Mouse (Mus musculus): ENCODE measurements around the gene Cntnap1.

GRCm38 (mm10) chr11:101128996-101129577, 41.2 kb upstream of the Cntnap1 start:
- TF ChIP-seq CTCF (IDR thresholded peaks at IDR 0.05; ENCODE audit: control insufficient read depth, insufficient read depth, insufficient replicate concordance, low read depth, low read length) (no peak), POLR2A (IDR thresholded peaks at IDR 0.05; ENCODE audit: control insufficient read depth, low read depth, low read length) (no peak)
